In the genomic region with DNA sequence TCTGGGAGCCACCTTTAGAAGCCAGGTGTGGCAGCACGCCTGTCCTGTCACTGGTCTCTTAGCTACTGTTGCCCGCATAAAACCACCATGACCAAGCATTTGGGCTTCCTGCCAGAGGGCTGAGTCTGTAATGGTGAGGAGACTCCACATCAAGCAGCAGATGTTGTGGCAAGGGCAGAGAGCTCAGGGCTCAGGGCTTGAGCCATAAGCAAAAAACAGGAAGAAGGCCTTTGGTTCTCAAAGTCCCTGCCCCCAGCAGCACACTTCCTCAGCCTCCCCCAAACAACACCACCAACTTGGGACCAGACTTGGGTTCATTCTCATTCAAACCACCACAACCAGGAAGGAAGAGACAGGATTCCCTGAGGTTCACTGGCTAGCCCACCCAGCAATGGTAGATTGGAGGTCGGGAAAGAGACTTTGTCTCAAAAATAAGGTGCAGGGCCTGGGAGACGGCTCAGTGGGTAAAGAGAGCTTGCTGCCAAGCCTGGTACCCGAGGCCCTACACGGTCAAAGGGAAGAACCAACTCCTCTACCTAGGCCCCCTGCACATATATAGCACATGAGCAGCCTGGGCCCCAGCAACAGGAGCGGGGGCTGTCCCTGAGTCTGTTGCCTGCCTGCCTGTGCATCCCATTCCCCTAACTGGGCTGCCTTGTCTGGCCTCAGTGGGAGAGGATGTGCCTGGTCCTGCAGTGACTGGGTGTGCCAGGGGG, we compare ENCODE assay signal across 1 mouse cellular context.
TF ChIP-seq lines count a peak whose summit lies in the region.

No protein-coding gene starts in this region.

TF ChIP-seq in MEL, 35 proteins besides CTCF, POLR2A, EP300 and RAD21:
- TF ChIP-seq ETS1 (IDR thresholded peaks at IDR 0.05; ENCODE audit: low read depth, low read length) (0 out of 2 replicates have a peak, but pooled peaks have one; percentile 37), TCF12 (IDR thresholded peaks at IDR 0.05; ENCODE audit: low read depth, low read length) (no peak)
